Mouse (Mus musculus) Patski (cell line): Measurements from ENCODE around the gene Atp7a. TPM values are rescaled to one million over a fixed set of nuclear protein-coding genes. Genes with fewer than 3 reads are reported as not detected.
"Not testable (repeated sequence)": the region's sequence is repeated elsewhere in the genome, so short reads cannot be mapped to it uniquely, and the experiment has no call there.

ENCODE experiments used
- ATAC-seq: fragments of 100-300 bp; one replicate; pipeline ENCODE4 v1.8.0; 2021
- CTCF ChIA-PET: fragments of 350-600 bp; sonication (Branson Sonifier 250); formaldehyde crosslinking; loops from one replicate; lab custom pipeline; 2022; ENCODE audit warnings: inconsistent platforms; lab: Charles Lee
- POLR2A ChIA-PET: fragments of 350-600 bp; sonication (Branson Sonifier 250); formaldehyde crosslinking; loops from one replicate; lab custom pipeline; 2022; ENCODE audit warnings: antibody characterized with exemption, inconsistent platforms; lab: Charles Lee
- DNase-seq: peaks from one replicate; pipeline ENCODE4 v3.0.0-alpha.2; 2011; ENCODE audit warnings: low read depth, low spot score
- H3K27me3 ChIP-seq: fragments of 371-371 bp; one replicate; pipeline ENCODE4 v1.5.1; 2021
- CTCF ChIP-seq: fragments of 100-300 bp; IDR thresholded peaks from one replicate; pipeline ENCODE4 v1.5.1; 2021
- in situ Hi-C: fragments of 300-500 bp; cut with MboI; formaldehyde crosslinking; loops from 3 replicates; pipeline ENCODE4 v1.11.1; 2018; ENCODE audit warnings: low pct_unique_long_range_greater_than_20kb, mixed read lengths
- polyA plus RNA-seq: library from polyadenylated mRNA; unstranded; gene quantifications from one replicate; pipeline ENCODE4 v1.2.3, GENCODE M21; 2021

The Atp7a gene
- polyA plus RNA-seq, 1 experiment from 2014 or later = 19.9 TPM

- CTCF ChIA-PET = interaction anchor here (0.9 to 1.2 kb wide), 2 partner anchors 13 to 117 kb away, joined by 3 read pairs; no protein-coding TSS in a partner anchor
- POLR2A ChIA-PET = interaction anchor here (0.7 kb wide), 1 partner anchor 138 kb away, joined by 3 read pairs; no protein-coding TSS in a partner anchor
- in situ Hi-C loops = no loop called here
- no peak for TF ChIP-seq CTCF
- DNase-seq = no peak
- peaks cover 32% of the 10 kb centered on the region for H3K27me3 ChIP-seq
- ATAC-seq = peak; percentile 87
These were observed 21.1 kb downstream of the Atp7a start for GRCm38 (mm10) chrX:106048191-106048590.

GRCm38 (mm10) chrX:106077858-106078257, 50.8 kb downstream of the Atp7a start:
- POLR2A ChIA-PET = interaction anchor here (1.0 kb wide), 1 partner anchor 16 kb away, joined by 4 read pairs; no protein-coding TSS in a partner anchor
- CTCF ChIA-PET, DNase-seq, in situ Hi-C loops, ATAC-seq: not testable (repeated sequence)
- peaks cover 25% of the 10 kb centered on the region for H3K27me3 ChIP-seq

GRCm38 (mm10) chrX:106080811-106081443, 53.9 kb downstream of the Atp7a start:
- no peak for TF ChIP-seq CTCF

GRCm38 (mm10) chrX:106082518-106082917, 55.4 kb downstream of the Atp7a start:
- TF ChIP-seq CTCF = no peak
- POLR2A ChIA-PET = no interaction called here
- in situ Hi-C loops = no loop called here

More at GRCm38 (mm10) chrX:106080811-106081443, 53.9 kb downstream of the Atp7a start:
- H3K27me3 ChIP-seq = peaks cover 15% of the 10 kb centered on the region
- ATAC-seq = no peak
- DNase-seq = no peak
- CTCF ChIA-PET = interaction anchor here (1.0 kb wide), 1 partner anchor 13 kb away, joined by 3 read pairs; no protein-coding TSS in a partner anchor
- POLR2A ChIA-PET = no interaction called here
- in situ Hi-C loops = no loop called here

GRCm38 (mm10) chrX:106085132-106085531, 58.1 kb downstream of the Atp7a start:
- DNase-seq = no peak
- in situ Hi-C loops = no loop called here
- TF ChIP-seq CTCF = no peak
- H3K27me3 ChIP-seq = peaks cover 14% of the 10 kb centered on the region
- ChIA-PET CTCF (interaction anchor here (0.8 to 1.6 kb wide), 3 partner anchors 13 to 58 kb away, joined by 3 read pairs; partner anchors contain the start of gene Atp7a), POLR2A (no interaction called here)
- no peak for ATAC-seq

More at GRCm38 (mm10) chrX:106082518-106082917, 55.4 kb downstream of the Atp7a start:
- DNase-seq = no peak
- H3K27me3 ChIP-seq = peaks cover 11% of the 10 kb centered on the region
- CTCF ChIA-PET = no interaction called here
- no peak for ATAC-seq

- CTCF ChIA-PET = interaction anchor here (1.3 to 1.6 kb wide), 2 partner anchors 13 to 15 kb away, joined by 3 read pairs; no protein-coding TSS in a partner anchor
- ATAC-seq (no peak), DNase-seq (no peak)
These were observed 58.5 kb downstream of the Atp7a start for GRCm38 (mm10) chrX:106085564-106085963.

GRCm38 (mm10) chrX:106092939-106093338, 65.9 kb downstream of the Atp7a start:
- POLR2A ChIA-PET = no interaction called here
- peak; percentile 39 for ATAC-seq

More at GRCm38 (mm10) chrX:106085564-106085963, 58.5 kb downstream of the Atp7a start:
- POLR2A ChIA-PET = no interaction called here
- in situ Hi-C loops = no loop called here
- H3K27me3 ChIP-seq = peaks cover 14% of the 10 kb centered on the region
- TF ChIP-seq CTCF = no peak

GRCm38 (mm10) chrX:106105464-106105863, 78.4 kb downstream of the Atp7a start:
- CTCF ChIA-PET = interaction anchor here (0.8 to 1.3 kb wide), 7 partner anchors 24 to 88 kb away, joined by 3 to 5 read pairs (median 5); partner anchors contain the start of gene Atp7a
- H3K27me3 ChIP-seq = peaks cover 20% of the 10 kb centered on the region
- TF ChIP-seq CTCF = peak; percentile 67
- POLR2A ChIA-PET = no interaction called here
- in situ Hi-C loops = no loop called here
- DNase-seq (no peak), ATAC-seq (no peak)

More at GRCm38 (mm10) chrX:106092939-106093338, 65.9 kb downstream of the Atp7a start:
- no peak for DNase-seq
- CTCF ChIA-PET = interaction anchor here (1.3 to 2.2 kb wide), 2 partner anchors 47 to 66 kb away, joined by 3 to 13 read pairs; partner anchors contain the start of gene Atp7a
- H3K27me3 ChIP-seq = peaks cover 16% of the 10 kb centered on the region
- no peak for TF ChIP-seq CTCF
- in situ Hi-C loops = no loop called here

GRCm38 (mm10) chrX:106113881-106114280, 86.8 kb downstream of the Atp7a start:
- TF ChIP-seq CTCF = no peak
- in situ Hi-C loops = loop anchor here (5.0 kb wide), 1 partner anchor 53 kb away; no protein-coding TSS in a partner anchor
- H3K27me3 ChIP-seq = peaks cover 20% of the 10 kb centered on the region
- ATAC-seq = no peak
- POLR2A ChIA-PET = no interaction called here
- CTCF ChIA-PET = no interaction called here
- no peak for DNase-seq

GRCm38 (mm10) chrX:106114674-106115073, 87.6 kb downstream of the Atp7a start:
- DNase-seq (no peak), ATAC-seq (no peak)
- in situ Hi-C loops = loop anchor here (5.0 kb wide), 1 partner anchor 53 kb away; no protein-coding TSS in a partner anchor
- TF ChIP-seq CTCF = no peak
- peaks cover 16% of the 10 kb centered on the region for H3K27me3 ChIP-seq
- CTCF ChIA-PET = no interaction called here
- POLR2A ChIA-PET = no interaction called here

- ChIA-PET POLR2A (no interaction called here), CTCF (no interaction called here)
- ATAC-seq (no peak), DNase-seq (no peak)
- in situ Hi-C loops = no loop called here
- no peak for TF ChIP-seq CTCF
- peaks cover 34% of the 10 kb centered on the region for H3K27me3 ChIP-seq
These were observed 95.7 kb downstream of the Atp7a start for GRCm38 (mm10) chrX:106122823-106123222.
